Mouse (Mus musculus) layer of hippocampus, adult 2 months (tissue): ENCODE data around the gene Zar1l. TPM values are rescaled to one million over a fixed set of nuclear protein-coding genes. Genes with fewer than 3 reads are reported as not detected.

Source experiments
- DNase-seq, 2 experiments: peaks; one replicate each; pipeline ENCODE4 v3.0.0; 2022; ENCODE audit warnings: low spot score in 2 of 2
- H3K27ac ChIP-seq: fragments of 200-600 bp; 2 replicates; pipeline ENCODE4 v1.8.1; 2022
- H3K4me3 ChIP-seq: fragments of 200-600 bp; 2 replicates; pipeline ENCODE4 v1.8.1; 2022; ENCODE audit warnings: mild to moderate bottlenecking
- CTCF ChIP-seq: fragments of 200-600 bp; conservative IDR thresholded peaks from 2 replicates; pipeline ENCODE4 v1.8.1; 2022; ENCODE audit warnings: antibody characterized with exemption, mild to moderate bottlenecking, moderate library complexity
- long read RNA-seq, 2 experiments: library from polyadenylated mRNA; stranded (forward); transcript quantifications; one replicate each; pipeline ENCODE4 v2.0.0; 2021; ENCODE audit warnings: borderline mapping rate in 2 of 2
- total RNA-seq, 2 experiments: library from RNA; stranded (reverse); gene quantifications; 2 replicates each; pipeline ENCODE4 v1.2.3; 2021

Gene Zar1l
- total RNA-seq = not detected
- long read RNA-seq, experiment 1 = 0 reads
- long read RNA-seq, experiment 2 = 0 reads

- TF ChIP-seq CTCF = no peak
- no peak for DNase-seq
- H3K4me3 ChIP-seq = no peak within 1 kb of the TSS
- no peak within 1 kb of the TSS for H3K27ac ChIP-seq
Observed at GRCm38 (mm10) chr5:150518064-150518463, at the start of gene Zar1l. Gene Zar1l (minus strand): TSS chr5:150518164.

- no peak for DNase-seq
- no peak overlapping the region for H3K27ac ChIP-seq
- TF ChIP-seq CTCF = no peak
- no peak overlapping the region for H3K4me3 ChIP-seq
Observed at GRCm38 (mm10) chr5:150566971-150567370, 49.0 kb upstream of the Zar1l start.

- Histone ChIP-seq H3K27ac (peak overlapping the region; percentile 52), H3K4me3 (no peak overlapping the region)
- no peak for TF ChIP-seq CTCF
- peak; percentile 38 to 43 for DNase-seq
Observed at GRCm38 (mm10) chr5:150566226-150566625, 48.3 kb upstream of the Zar1l start.

- no peak for DNase-seq
- no peak for TF ChIP-seq CTCF
- Histone ChIP-seq H3K4me3 (no peak overlapping the region), H3K27ac (no peak overlapping the region)
Observed at GRCm38 (mm10) chr5:150564426-150564825, 46.5 kb upstream of the Zar1l start.

GRCm38 (mm10) chr5:150561783-150562182, 43.8 kb upstream of the Zar1l start:
- no peak for TF ChIP-seq CTCF
- Histone ChIP-seq H3K27ac (no peak overlapping the region), H3K4me3 (no peak overlapping the region)
- DNase-seq = no peak

- no peak for TF ChIP-seq CTCF
- Histone ChIP-seq H3K4me3 (no peak overlapping the region), H3K27ac (no peak overlapping the region)
- DNase-seq = no peak
Observed at GRCm38 (mm10) chr5:150561376-150561775, 43.4 kb upstream of the Zar1l start.

- no peak overlapping the region for H3K4me3 ChIP-seq
- TF ChIP-seq CTCF = no peak
Observed at GRCm38 (mm10) chr5:150560851-150561250, 42.9 kb upstream of the Zar1l start.

GRCm38 (mm10) chr5:150559519-150560103, 41.6 kb upstream of the Zar1l start:
- TF ChIP-seq CTCF = no peak
- no peak for DNase-seq
- H3K27ac ChIP-seq = no peak overlapping the region

More at GRCm38 (mm10) chr5:150560851-150561250, 42.9 kb upstream of the Zar1l start:
- H3K27ac ChIP-seq = no peak overlapping the region
- DNase-seq = no peak

GRCm38 (mm10) chr5:150551637-150552036, 33.7 kb upstream of the Zar1l start:
- no peak overlapping the region for H3K27ac ChIP-seq
- DNase-seq = peak in 1 of 2 experiments; percentile 8
- TF ChIP-seq CTCF = peak; percentile 69
- H3K4me3 ChIP-seq = no peak overlapping the region

More at GRCm38 (mm10) chr5:150559519-150560103, 41.6 kb upstream of the Zar1l start:
- H3K4me3 ChIP-seq = no peak overlapping the region

- Histone ChIP-seq H3K4me3 (no peak overlapping the region), H3K27ac (no peak overlapping the region)
- TF ChIP-seq CTCF = no peak
- DNase-seq = peak in 1 of 2 experiments; percentile 19
Observed at GRCm38 (mm10) chr5:150543184-150543583, 25.2 kb upstream of the Zar1l start.

- H3K4me3 ChIP-seq = no peak overlapping the region
- no peak for TF ChIP-seq CTCF
- no peak overlapping the region for H3K27ac ChIP-seq
- DNase-seq = no peak
Observed at GRCm38 (mm10) chr5:150541302-150541701, 23.3 kb upstream of the Zar1l start.

GRCm38 (mm10) chr5:150525239-150525638, 7.3 kb upstream of the Zar1l start:
- H3K4me3 ChIP-seq = no peak overlapping the region
- no peak for DNase-seq
- no peak overlapping the region for H3K27ac ChIP-seq
- TF ChIP-seq CTCF = peak; percentile 21; the same call in 1 of the 2 replicates

GRCm38 (mm10) chr5:150522867-150523234, 4.9 kb upstream of the Zar1l start:
- peak overlapping the region; percentile 75 for H3K4me3 ChIP-seq
- no peak for TF ChIP-seq CTCF
- no peak for DNase-seq
- peak overlapping the region; percentile 93 for H3K27ac ChIP-seq
